Mouse (Mus musculus): ENCODE results near the gene Gm4922. TPM values are rescaled to one million over a fixed set of nuclear protein-coding genes. Genes with fewer than 3 reads are reported as not detected.

The Gm4922 gene
- total RNA-seq, 2 experiments from 2014 or later: not detected

Other genes with a start within 250 kb of the Gm4922 start
- gene Hebp2, start 240.7 kb downstream of the Gm4922 start, total RNA-seq (2021): 10 to 100 TPM in 1 of 2 experiments, 1 to 10 TPM in 1; 7.2 to 10.2 TPM
- gene Arfgef3, start 42.8 kb downstream of the Gm4922 start, total RNA-seq (2021): 10 to 100 TPM in 1 of 2 experiments, 1 to 10 TPM in 1; 8.5 to 11.5 TPM
- gene Perp, start 58.2 kb upstream of the Gm4922 start, total RNA-seq (2021): 1 to 10 TPM; 5.7 to 7.1 TPM
- gene Tnfaip3, start 228.9 kb upstream of the Gm4922 start, total RNA-seq (2021): 1 to 10 TPM; 5.6 to 5.8 TPM

All from adrenal gland, postnatal 4 days (tissue).